Mouse (Mus musculus) MEL (cell line): ENCODE data around the gene Osm. TPM values are rescaled to one million over a fixed set of nuclear protein-coding genes. Genes with fewer than 3 reads are reported as not detected.

Experiments
- DNase-seq: peaks from one replicate; pipeline ENCODE4 v3.0.0; 2011; ENCODE audit warnings: low read depth, low spot score
- H3K27ac ChIP-seq: 2 replicates; pipeline ENCODE4 v1.5.1; 2012; ENCODE audit warnings: low read depth, mild to moderate bottlenecking, control low read depth, low read length, moderate library complexity; ENCODE audit not compliant: control insufficient read depth
- H3K27me3 ChIP-seq, 2 experiments: fragments of 150-350 bp in 1 of 2; sonication (generic) in 1 of 2; 2 replicates each; pipeline ENCODE4 v1.6.1; 2012; ENCODE audit warnings: low read length in 2 of 2, mild to moderate bottlenecking in 2 of 2, improper control_type of control experiment in 1 of 2, moderate library complexity in 1 of 2; ENCODE audit not compliant: insufficient read depth in 2 of 2, control insufficient read depth in 1 of 2
- H3K36me3 ChIP-seq, 2 experiments: 2 replicates each; pipeline ENCODE4 v1.6.1; 2012 to 2014; ENCODE audit warnings: low read length in 2 of 2, improper control_type of control experiment in 1 of 2, inconsistent platforms in 1 of 2, mild to moderate bottlenecking in 1 of 2; ENCODE audit not compliant: insufficient read depth in 2 of 2, control insufficient read depth in 1 of 2
- H3K4me1 ChIP-seq, 2 experiments: fragments of 150-350 bp in 1 of 2; sonication (generic) in 1 of 2; 2 replicates each; pipeline ENCODE4 v1.6.1; 2012; ENCODE audit warnings: low read length in 2 of 2, improper control_type of control experiment in 1 of 2, mild to moderate bottlenecking in 1 of 2; ENCODE audit not compliant: insufficient read depth in 2 of 2, control insufficient read depth in 1 of 2
- H3K4me3 ChIP-seq, 2 experiments: fragments of 150-350 bp in 1 of 2; sonication (generic) in 1 of 2; 2 replicates each; pipeline ENCODE4 v1.5.1; 2012; ENCODE audit warnings: low read depth in 2 of 2, low read length in 2 of 2, mild to moderate bottlenecking in 2 of 2, moderate library complexity in 2 of 2, control low read depth in 1 of 2, improper control_type of control experiment in 1 of 2; ENCODE audit not compliant: control insufficient read depth in 1 of 2, insufficient read depth in 1 of 2
- H3K79me2 ChIP-seq: 2 replicates; pipeline ENCODE4 v1.6.1; 2012; ENCODE audit warnings: mild to moderate bottlenecking, low read length, moderate library complexity; ENCODE audit not compliant: control insufficient read depth, poor library complexity, insufficient read depth
- H3K9ac ChIP-seq: 2 replicates; pipeline ENCODE4 v1.6.1; 2012; ENCODE audit warnings: low read depth, mild to moderate bottlenecking, control low read depth, low read length, moderate library complexity; ENCODE audit not compliant: control insufficient read depth, poor library complexity, severe bottlenecking
- H3K9me3 ChIP-seq: fragments of 150-350 bp; sonication (generic); replicated peaks from 2 replicates; pipeline ENCODE4 v1.6.1; 2012; ENCODE audit warnings: mild to moderate bottlenecking, low read length, improper control_type of control experiment, moderate library complexity; ENCODE audit not compliant: insufficient read depth
- BHLHE40 ChIP-seq: IDR thresholded peaks from 2 replicates; pipeline ENCODE4 v1.6.1; 2012; ENCODE audit warnings: low read depth, mild to moderate bottlenecking, inconsistent platforms, low read length, improper control_type of control experiment, borderline replicate concordance
- CHD1 ChIP-seq: IDR thresholded peaks from 2 replicates; pipeline ENCODE4 v1.6.1; 2012; ENCODE audit warnings: low read depth, mild to moderate bottlenecking, inconsistent platforms, low read length, improper control_type of control experiment
- CHD2 ChIP-seq: IDR thresholded peaks from 2 replicates; pipeline ENCODE4 v1.6.1; 2011; ENCODE audit warnings: low read length, improper control_type of control experiment
- CTCF ChIP-seq, 3 experiments: IDR thresholded peaks in 2 of 3; conservative IDR thresholded peaks in 1 of 3; 2 replicates each; pipeline ENCODE4 v1.5.1; 2011 to 2012; ENCODE audit warnings: low read length in 3 of 3, low read depth in 2 of 3, mild to moderate bottlenecking in 2 of 3, improper control_type of control experiment in 1 of 3, inconsistent platforms in 1 of 3, mixed read lengths in 1 of 3, moderate library complexity in 1 of 3; ENCODE audit not compliant: control insufficient read depth in 1 of 3, insufficient read depth in 1 of 3, poor library complexity in 1 of 3, severe bottlenecking in 1 of 3
- E2F4 ChIP-seq: IDR thresholded peaks from 2 replicates; pipeline ENCODE4 v1.6.1; 2011; ENCODE audit warnings: low read depth, low read length, improper control_type of control experiment, borderline replicate concordance
- GATA1 ChIP-seq: IDR thresholded peaks from 2 replicates; pipeline ENCODE4 v1.6.1; 2011; ENCODE audit warnings: low read depth, low read length, improper control_type of control experiment
- HCFC1 ChIP-seq: IDR thresholded peaks from 2 replicates; pipeline ENCODE4 v1.6.1; 2012; ENCODE audit warnings: low read depth, mild to moderate bottlenecking, inconsistent platforms, low read length, improper control_type of control experiment, moderate library complexity
- KAT2A ChIP-seq: conservative IDR thresholded peaks from 2 replicates; pipeline ENCODE4 v1.6.1; 2012; ENCODE audit warnings: low read depth, low read length, improper control_type of control experiment, inconsistent platforms
- MAFK ChIP-seq: IDR thresholded peaks from 2 replicates; pipeline ENCODE4 v1.6.1; 2011; ENCODE audit warnings: low read depth, mild to moderate bottlenecking, low read length, improper control_type of control experiment, borderline replicate concordance
- MAX ChIP-seq: IDR thresholded peaks from 2 replicates; pipeline ENCODE4 v1.6.1; 2011; ENCODE audit warnings: low read length, improper control_type of control experiment
- MAZ ChIP-seq: IDR thresholded peaks from 2 replicates; pipeline ENCODE4 v1.6.1; 2012; ENCODE audit warnings: low read depth, mild to moderate bottlenecking, inconsistent platforms, low read length, improper control_type of control experiment
- MEF2A ChIP-seq: IDR thresholded peaks from 2 replicates; pipeline ENCODE4 v1.6.1; 2014; ENCODE audit warnings: low read depth, mild to moderate bottlenecking, inconsistent platforms, low read length, improper control_type of control experiment; ENCODE audit not compliant: poor library complexity, insufficient replicate concordance, severe bottlenecking; ENCODE audit errors: extremely low read depth
- MXI1 ChIP-seq: IDR thresholded peaks from 2 replicates; pipeline ENCODE4 v1.6.1; 2011; ENCODE audit warnings: mild to moderate bottlenecking, low read depth, low read length, improper control_type of control experiment
- MYC ChIP-seq: IDR thresholded peaks from 2 replicates; pipeline ENCODE4 v1.6.1; 2011; ENCODE audit warnings: low read depth, mild to moderate bottlenecking, low read length, improper control_type of control experiment, moderate library complexity
- NELFE ChIP-seq: IDR thresholded peaks from 2 replicates; pipeline ENCODE4 v1.6.1; 2011; ENCODE audit warnings: low read depth, low read length, improper control_type of control experiment
- POLR2A ChIP-seq, 2 experiments: IDR thresholded peaks; 2 replicates each; pipeline ENCODE4 v1.6.1; 2011 to 2012; ENCODE audit warnings: low read length in 2 of 2, mild to moderate bottlenecking in 2 of 2, control low read depth in 1 of 2, improper control_type of control experiment in 1 of 2, low read depth in 1 of 2, moderate library complexity in 1 of 2; ENCODE audit not compliant: control insufficient read depth in 1 of 2, insufficient read depth in 1 of 2, poor library complexity in 1 of 2
- POLR2AphosphoS2 ChIP-seq: IDR thresholded peaks from 2 replicates; pipeline ENCODE4 v1.6.1; 2011; ENCODE audit warnings: low read length, improper control_type of control experiment
- POLR2AphosphoS5 ChIP-seq: IDR thresholded peaks from 2 replicates; pipeline ENCODE4 v1.6.1; 2012; ENCODE audit warnings: low read depth, borderline replicate concordance, mild to moderate bottlenecking, inconsistent platforms, low read length, moderate library complexity, mixed read lengths
- SIN3A ChIP-seq: IDR thresholded peaks from 2 replicates; pipeline ENCODE4 v1.6.1; 2012; ENCODE audit warnings: low read length, improper control_type of control experiment, inconsistent platforms
- SMC3 ChIP-seq: IDR thresholded peaks from 2 replicates; pipeline ENCODE4 v1.6.1; 2011; ENCODE audit warnings: low read depth, low read length, improper control_type of control experiment
- TBP ChIP-seq: IDR thresholded peaks from 2 replicates; pipeline ENCODE4 v1.8.0; 2011; ENCODE audit warnings: low read depth, low read length, improper control_type of control experiment
- UBTF ChIP-seq: IDR thresholded peaks from 2 replicates; pipeline ENCODE4 v1.6.1; 2012; ENCODE audit warnings: low read depth, mild to moderate bottlenecking, inconsistent platforms, low read length, improper control_type of control experiment, moderate library complexity, borderline replicate concordance; ENCODE audit not compliant: insufficient read depth
- USF2 ChIP-seq, 2 experiments: IDR thresholded peaks; 2 replicates each; pipeline ENCODE4 v1.6.1; 2011 to 2012; ENCODE audit warnings: improper control_type of control experiment in 2 of 2, low read length in 2 of 2, borderline replicate concordance in 1 of 2, inconsistent platforms in 1 of 2, low read depth in 1 of 2, mild to moderate bottlenecking in 1 of 2; ENCODE audit not compliant: insufficient read depth in 1 of 2
- ZC3H11A ChIP-seq: IDR thresholded peaks from 2 replicates; pipeline ENCODE4 v1.6.1; 2012; ENCODE audit warnings: low read depth, mild to moderate bottlenecking, inconsistent platforms, low read length, improper control_type of control experiment
- ZMIZ1 ChIP-seq: IDR thresholded peaks from 2 replicates; pipeline ENCODE4 v1.6.1; 2012; ENCODE audit warnings: low read depth, mild to moderate bottlenecking, inconsistent platforms, low read length, improper control_type of control experiment, moderate library complexity
- ZNF384 ChIP-seq: IDR thresholded peaks from 2 replicates; pipeline ENCODE4 v1.6.1; 2012; ENCODE audit warnings: low read depth, mild to moderate bottlenecking, inconsistent platforms, low read length, improper control_type of control experiment
- polyA plus RNA-seq, 2 experiments: library from polyadenylated mRNA; stranded (reverse) in 1 of 2; unstranded in 1 of 2; fragments of >175 nt in 1 of 2; fragments of >200 nt in 1 of 2; gene quantifications; 2 replicates each; pipeline versions ENCODE4 v1.2.1 to v1.2.4; 2012; ENCODE audit warnings: low replicate concordance in 2 of 2, low read depth in 1 of 2; ENCODE audit not compliant: insufficient read length in 2 of 2, insufficient read depth in 1 of 2, missing spikeins in 1 of 2
- total RNA-seq: library from RNA; depleted of rRNA; stranded (reverse); fragments of 300-350 nt; gene quantifications from 2 replicates; pipeline ENCODE4 v1.2.3, GENCODE M21; 2012

Gene Osm
- total and polyA plus RNA-seq, 3 experiments: 10.6 to 15.4 TPM; not detected in 1

GRCm38 (mm10) chr11:4236546-4237067 is 387 bp downstream of the Osm start:
- peaks cover 0 to 22% of the 10 kb centered on the region in 2 experiments; a peak in 2 of 4 replicates for H3K4me1 ChIP-seq
- DNase-seq: peak; percentile 89
- H3K9ac ChIP-seq: peak overlapping the region; percentile 91

GRCm38 (mm10) chr11:4237389-4237912 is 1.2 kb downstream of the Osm start:
- peak; percentile 87 for DNase-seq
- H3K27me3 ChIP-seq: no peaks in the 10 kb centered on the region
- H3K27ac ChIP-seq: peak overlapping the region; percentile 95
- H3K36me3 ChIP-seq: peaks cover 0 to 6% of the 10 kb centered on the region in 2 experiments; a peak in 2 of 4 replicates
- peaks cover 0 to 22% of the 10 kb centered on the region in 2 experiments; a peak in 2 of 4 replicates for H3K4me1 ChIP-seq
- peak overlapping the region; percentile 82 to 97 for H3K4me3 ChIP-seq
- no peaks in the 10 kb centered on the region for H3K9me3 ChIP-seq
- H3K9ac ChIP-seq: peak overlapping the region; percentile 91
- peaks cover 24% of the 10 kb centered on the region for H3K79me2 ChIP-seq
- no peak for TF ChIP-seq E2F4
- peak; percentile 56; the same call in 1 of the 2 replicates for TF ChIP-seq HCFC1
- no peak for TF ChIP-seq CHD1
- TF ChIP-seq ZNF384: no peak
- TF ChIP-seq ZC3H11A: no peak
- peak; percentile 85; the same call in 1 of the 2 replicates for TF ChIP-seq MAZ
- no peak for TF ChIP-seq CHD2
- no peak for TF ChIP-seq GATA1
- no peak for TF ChIP-seq BHLHE40
- TF ChIP-seq UBTF: no peak
- TF ChIP-seq TBP: peak; percentile 18; the same call in 1 of the 2 replicates
- peak; percentile 56; the same call in 1 of the 2 replicates for TF ChIP-seq NELFE
- TF ChIP-seq MYC: peak; percentile 98
- peak; percentile 82; the same call in 1 of the 2 replicates for TF ChIP-seq SIN3A
- TF ChIP-seq MEF2A: no peak
- TF ChIP-seq POLR2AphosphoS5: no peak
- no peak for TF ChIP-seq POLR2AphosphoS2
- TF ChIP-seq ZMIZ1: 0 out of 2 replicates have a peak, but pooled peaks have one; percentile 16
- TF ChIP-seq SMC3: no peak
- TF ChIP-seq CTCF (IDR thresholded peaks at IDR 0.05 in 2 of 3, conservative IDR thresholded peaks at IDR 0.05 in 1 of 3; ENCODE audit: control insufficient read depth in 1 of 3, insufficient read depth in 1 of 3, low read depth in 2 of 3, low read length in 3 of 3, poor library complexity in 1 of 3, severe bottlenecking in 1 of 3): peak in 1 of 3 experiments; percentile 31; a peak in 2 of 6 replicates
- no peak for TF ChIP-seq KAT2A
- no peak for TF ChIP-seq MAFK
- peak; percentile 98 for TF ChIP-seq MXI1
- peak in 1 of 2 experiments; percentile 54; a peak in 1 of 4 replicates for TF ChIP-seq USF2 (IDR thresholded peaks at IDR 0.05; ENCODE audit: borderline replicate concordance in 1 of 2, insufficient read depth in 1 of 2, low read depth in 1 of 2, low read length in 2 of 2)

More at GRCm38 (mm10) chr11:4236546-4237067, 387 bp downstream of the Osm start:
- Histone ChIP-seq H3K27ac (peak overlapping the region; percentile 95), H3K4me3 (peak overlapping the region; percentile 82 to 97), H3K9me3 (no peaks in the 10 kb centered on the region), H3K79me2 (peaks cover 24% of the 10 kb centered on the region), H3K36me3 (peaks cover 0 to 6% of the 10 kb centered on the region in 2 experiments; a peak in 2 of 4 replicates), H3K27me3 (no peaks in the 10 kb centered on the region)
- TF ChIP-seq MAZ (peak; percentile 70; the same call in 1 of the 2 replicates), CHD2 (no peak), ZMIZ1 (no peak), CHD1 (peak; percentile 67), TBP (no peak), MAX (0 out of 2 replicates have a peak, but pooled peaks have one; percentile 12), POLR2A (IDR thresholded peaks at IDR 0.05; ENCODE audit: control insufficient read depth in 1 of 2, insufficient read depth in 1 of 2, low read depth in 1 of 2, low read length in 2 of 2, poor library complexity in 1 of 2) (peak; percentile 53 to 72; a peak in 2 of 4 replicates), MXI1 (0 out of 2 replicates have a peak, but pooled peaks have one; percentile 42), NELFE (peak; percentile 41; the same call in 1 of the 2 replicates), USF2 (IDR thresholded peaks at IDR 0.05; ENCODE audit: borderline replicate concordance in 1 of 2, insufficient read depth in 1 of 2, low read depth in 1 of 2, low read length in 2 of 2) (no peak), BHLHE40 (peak; percentile 76), MYC (peak; percentile 77)
